Mouse (Mus musculus): Measurements from ENCODE around the gene Ppm1j. TPM values are rescaled to one million over a fixed set of nuclear protein-coding genes. Genes with fewer than 3 reads are reported as not detected.
"Not testable (repeated sequence)": the region's sequence is repeated elsewhere in the genome, so short reads cannot be mapped to it uniquely, and the experiment has no call there.

Gene Ppm1j
- polyA plus RNA-seq, 1 experiment from 2014 or later: 0.89 TPM

GRCm38 (mm10) chr3:104762103-104762863, 18.6 kb upstream of the Ppm1j start:
- not testable (repeated sequence) for H3K4me2 ChIP-seq (ENCODE audit: low read length); H3K9ac ChIP-seq (ENCODE audit: low read depth, low read length); H3K4me3 ChIP-seq (ENCODE audit: low read length); ATAC-seq; H3K9me3 ChIP-seq (ENCODE audit: control insufficient read depth, low read length); H3K27me3 ChIP-seq (replicated peaks; ENCODE audit: control insufficient read depth, insufficient read depth, low read length); H3K27ac ChIP-seq (ENCODE audit: low read depth, low read length); H3K4me1 ChIP-seq (ENCODE audit: control insufficient read depth, insufficient read depth, low read depth, low read length); H3K36me3 ChIP-seq (ENCODE audit: control insufficient read depth, insufficient read depth, low read length)
- WGBS: 26% methylated on average over 18 of the region's 20 CpGs

GRCm38 (mm10) chr3:104765021-104765420, 15.8 kb upstream of the Ppm1j start:
- H3K27me3 ChIP-seq (replicated peaks; ENCODE audit: control insufficient read depth, insufficient read depth, low read length): peaks cover 2% of the 10 kb centered on the region; the same call in 1 of the 2 replicates
- H3K4me2 ChIP-seq (ENCODE audit: low read length): no peak overlapping the region
- no peak for ATAC-seq
- H3K9ac ChIP-seq (ENCODE audit: low read depth, low read length): no peak overlapping the region
- no peaks in the 10 kb centered on the region for H3K36me3 ChIP-seq (ENCODE audit: control insufficient read depth, insufficient read depth, low read length)
- no peak overlapping the region for H3K27ac ChIP-seq (ENCODE audit: low read depth, low read length)
- no peaks in the 10 kb centered on the region for H3K9me3 ChIP-seq (ENCODE audit: control insufficient read depth, low read length)
- H3K4me3 ChIP-seq (ENCODE audit: low read length): no peak overlapping the region
- 27% methylated on average over 4 of the region's 4 CpGs for WGBS
- no peaks in the 10 kb centered on the region for H3K4me1 ChIP-seq (ENCODE audit: control insufficient read depth, insufficient read depth, low read depth, low read length)

GRCm38 (mm10) chr3:104767141-104767540, 13.7 kb upstream of the Ppm1j start:
- whole genome bisulfite sequencing: 69% methylated on average over 2 of the region's 2 CpGs
- ATAC-seq: no peak
- H3K4me1 ChIP-seq (ENCODE audit: control insufficient read depth, insufficient read depth, low read depth, low read length): no peaks in the 10 kb centered on the region

GRCm38 (mm10) chr3:104767716-104768115, 13.1 kb upstream of the Ppm1j start:
- H3K9me3 ChIP-seq (ENCODE audit: control insufficient read depth, low read length): no peaks in the 10 kb centered on the region
- H3K27ac ChIP-seq (ENCODE audit: low read depth, low read length): no peak overlapping the region
- no peak for ATAC-seq
- no peak overlapping the region for H3K4me2 ChIP-seq (ENCODE audit: low read length)
- H3K9ac ChIP-seq (ENCODE audit: low read depth, low read length): no peak overlapping the region
- H3K27me3 ChIP-seq (replicated peaks; ENCODE audit: control insufficient read depth, insufficient read depth, low read length): peaks cover 2% of the 10 kb centered on the region; the same call in 1 of the 2 replicates
- no peak overlapping the region for H3K4me3 ChIP-seq (ENCODE audit: low read length)
- 78% methylated on average over 4 of the region's 4 CpGs for WGBS
- H3K36me3 ChIP-seq (ENCODE audit: control insufficient read depth, insufficient read depth, low read length): no peaks in the 10 kb centered on the region
- H3K4me1 ChIP-seq (ENCODE audit: control insufficient read depth, insufficient read depth, low read depth, low read length): no peaks in the 10 kb centered on the region

More at GRCm38 (mm10) chr3:104767141-104767540, 13.7 kb upstream of the Ppm1j start:
- Histone ChIP-seq H3K27me3 (replicated peaks; ENCODE audit: control insufficient read depth, insufficient read depth, low read length) (peaks cover under 1% of the 10 kb centered on the region; the same call in 1 of the 2 replicates), H3K27ac (ENCODE audit: low read depth, low read length) (no peak overlapping the region), H3K36me3 (ENCODE audit: control insufficient read depth, insufficient read depth, low read length) (no peaks in the 10 kb centered on the region), H3K4me3 (ENCODE audit: low read length) (no peak overlapping the region), H3K9ac (ENCODE audit: low read depth, low read length) (no peak overlapping the region), H3K9me3 (ENCODE audit: control insufficient read depth, low read length) (no peaks in the 10 kb centered on the region), H3K4me2 (ENCODE audit: low read length) (no peak overlapping the region)

- Histone ChIP-seq H3K27ac (ENCODE audit: low read depth, low read length) (no peak overlapping the region), H3K9ac (ENCODE audit: low read depth, low read length) (no peak overlapping the region), H3K4me1 (ENCODE audit: control insufficient read depth, insufficient read depth, low read depth, low read length) (no peaks in the 10 kb centered on the region), H3K36me3 (ENCODE audit: control insufficient read depth, insufficient read depth, low read length) (no peaks in the 10 kb centered on the region), H3K4me3 (ENCODE audit: low read length) (no peak overlapping the region), H3K27me3 (replicated peaks; ENCODE audit: control insufficient read depth, insufficient read depth, low read length) (peaks cover 2% of the 10 kb centered on the region; the same call in 1 of the 2 replicates), H3K9me3 (ENCODE audit: control insufficient read depth, low read length) (no peaks in the 10 kb centered on the region), H3K4me2 (ENCODE audit: low read length) (no peak overlapping the region)
- 23% methylated on average over 3 of the region's 3 CpGs for WGBS
- no peak for ATAC-seq
These were observed 11.7 kb upstream of the Ppm1j start for GRCm38 (mm10) chr3:104769135-104769534.

- H3K27ac ChIP-seq (ENCODE audit: low read depth, low read length): no peak overlapping the region
- no peak for ATAC-seq
- H3K4me2 ChIP-seq (ENCODE audit: low read length): no peak overlapping the region
- peaks cover 2% of the 10 kb centered on the region; the same call in 1 of the 2 replicates for H3K27me3 ChIP-seq (replicated peaks; ENCODE audit: control insufficient read depth, insufficient read depth, low read length)
- no peak overlapping the region for H3K9ac ChIP-seq (ENCODE audit: low read depth, low read length)
- WGBS: 59% methylated on average over 10 of the region's 10 CpGs
- H3K4me3 ChIP-seq (ENCODE audit: low read length): no peak overlapping the region
- no peaks in the 10 kb centered on the region for H3K4me1 ChIP-seq (ENCODE audit: control insufficient read depth, insufficient read depth, low read depth, low read length)
- H3K36me3 ChIP-seq (ENCODE audit: control insufficient read depth, insufficient read depth, low read length): no peaks in the 10 kb centered on the region
- no peaks in the 10 kb centered on the region for H3K9me3 ChIP-seq (ENCODE audit: control insufficient read depth, low read length)
These were observed 10.8 kb upstream of the Ppm1j start for GRCm38 (mm10) chr3:104770035-104770434.

- H3K27me3 ChIP-seq (replicated peaks; ENCODE audit: control insufficient read depth, insufficient read depth, low read length): peaks cover 2% of the 10 kb centered on the region; the same call in 1 of the 2 replicates
- H3K4me2 ChIP-seq (ENCODE audit: low read length): no peak overlapping the region
- no peaks in the 10 kb centered on the region for H3K4me1 ChIP-seq (ENCODE audit: control insufficient read depth, insufficient read depth, low read depth, low read length)
- H3K36me3 ChIP-seq (ENCODE audit: control insufficient read depth, insufficient read depth, low read length): no peaks in the 10 kb centered on the region
- no peak overlapping the region for H3K27ac ChIP-seq (ENCODE audit: low read depth, low read length)
- WGBS: 84% methylated on average over 3 of the region's 3 CpGs
- no peak overlapping the region for H3K9ac ChIP-seq (ENCODE audit: low read depth, low read length)
- no peak overlapping the region for H3K4me3 ChIP-seq (ENCODE audit: low read length)
- no peak for ATAC-seq
- H3K9me3 ChIP-seq (ENCODE audit: control insufficient read depth, low read length): no peaks in the 10 kb centered on the region
These were observed 9.9 kb upstream of the Ppm1j start for GRCm38 (mm10) chr3:104770918-104771317.

GRCm38 (mm10) chr3:104771460-104771859, 9.4 kb upstream of the Ppm1j start:
- peaks cover 5% of the 10 kb centered on the region for H3K27me3 ChIP-seq (replicated peaks; ENCODE audit: control insufficient read depth, insufficient read depth, low read length)
- 60% methylated on average over 6 of the region's 6 CpGs for WGBS

GRCm38 (mm10) chr3:104773301-104773700, 7.6 kb upstream of the Ppm1j start:
- H3K9ac ChIP-seq (ENCODE audit: low read depth, low read length): no peak overlapping the region
- no peaks in the 10 kb centered on the region for H3K36me3 ChIP-seq (ENCODE audit: control insufficient read depth, insufficient read depth, low read length)
- no peak overlapping the region for H3K4me3 ChIP-seq (ENCODE audit: low read length)
- ATAC-seq: no peak
- WGBS: 81% methylated on average over 7 of the region's 7 CpGs
- H3K4me1 ChIP-seq (ENCODE audit: control insufficient read depth, insufficient read depth, low read depth, low read length): no peaks in the 10 kb centered on the region
- no peak overlapping the region for H3K27ac ChIP-seq (ENCODE audit: low read depth, low read length)
- no peak overlapping the region for H3K4me2 ChIP-seq (ENCODE audit: low read length)
- peaks cover 18% of the 10 kb centered on the region for H3K27me3 ChIP-seq (replicated peaks; ENCODE audit: control insufficient read depth, insufficient read depth, low read length)
- H3K9me3 ChIP-seq (ENCODE audit: control insufficient read depth, low read length): no peaks in the 10 kb centered on the region

More at GRCm38 (mm10) chr3:104771460-104771859, 9.4 kb upstream of the Ppm1j start:
- Histone ChIP-seq H3K4me3 (ENCODE audit: low read length) (no peak overlapping the region), H3K36me3 (ENCODE audit: control insufficient read depth, insufficient read depth, low read length) (no peaks in the 10 kb centered on the region), H3K4me1 (ENCODE audit: control insufficient read depth, insufficient read depth, low read depth, low read length) (no peaks in the 10 kb centered on the region), H3K9me3 (ENCODE audit: control insufficient read depth, low read length) (no peaks in the 10 kb centered on the region), H3K27ac (ENCODE audit: low read depth, low read length) (no peak overlapping the region), H3K9ac (ENCODE audit: low read depth, low read length) (no peak overlapping the region), H3K4me2 (ENCODE audit: low read length) (no peak overlapping the region)
- ATAC-seq: no peak
